Mouse (Mus musculus) megakaryocyte, embryonic 14.5 days (primary cell): ENCODE data around the gene Ank3. TPM values are rescaled to one million over a fixed set of nuclear protein-coding genes. Genes with fewer than 3 reads are reported as not detected.

Experiments used
- H3K27me3 ChIP-seq: replicated peaks from 2 replicates; pipeline ENCODE3; 2012; ENCODE audit warnings: inconsistent platforms
- H3K36me3 ChIP-seq: replicated peaks from 2 replicates; pipeline ENCODE3; 2012; ENCODE audit warnings: low read length, inconsistent platforms, mixed read lengths
- H3K4me1 ChIP-seq: 2 replicates; pipeline ENCODE4 v1.6.1; 2012; ENCODE audit warnings: inconsistent platforms
- H3K4me3 ChIP-seq: replicated peaks from 2 replicates; pipeline ENCODE3; 2012; ENCODE audit warnings: moderate library complexity, mild to moderate bottlenecking, inconsistent platforms
- H3K9me3 ChIP-seq: 2 replicates; pipeline ENCODE4 v1.6.1; 2012; ENCODE audit warnings: inconsistent platforms
- FLI1 ChIP-seq: IDR thresholded peaks from 2 replicates; pipeline ENCODE4 v1.6.1; 2012; ENCODE audit warnings: low read length, inconsistent platforms, mixed read lengths
- GATA1 ChIP-seq: IDR thresholded peaks from 3 replicates; pipeline ENCODE4 v1.6.1; 2012; ENCODE audit warnings: mixed read lengths, low read length, inconsistent platforms, borderline replicate concordance
- polyA plus RNA-seq: library from polyadenylated mRNA; stranded (reverse); fragments of >175 nt; gene quantifications from 2 replicates; pipeline ENCODE4 v1.2.3, GENCODE M21; 2012; ENCODE audit warnings: low replicate concordance; ENCODE audit not compliant: insufficient read depth

Gene Ank3
- polyA plus RNA-seq, 1 experiment = 4.4 TPM

- TF ChIP-seq GATA1 (no peak), FLI1 (no peak)
- no peaks in the 10 kb centered on the region for H3K27me3 ChIP-seq
- no peaks in the 10 kb centered on the region for H3K36me3 ChIP-seq
- peak overlapping the region; percentile 15 for H3K4me3 ChIP-seq
- peaks cover 11% of the 10 kb centered on the region for H3K9me3 ChIP-seq
- no peaks in the 10 kb centered on the region for H3K4me1 ChIP-seq
These were observed 476.2 kb downstream of the Ank3 start for GRCm38 (mm10) chr10:69874806-69875205.

- peaks cover 3% of the 10 kb centered on the region for H3K36me3 ChIP-seq
- H3K27me3 ChIP-seq = no peaks in the 10 kb centered on the region
- H3K9me3 ChIP-seq = peaks cover 51% of the 10 kb centered on the region
- TF ChIP-seq GATA1 (no peak), FLI1 (no peak)
- peak overlapping the region; percentile 33 for H3K4me3 ChIP-seq
- H3K4me1 ChIP-seq = no peaks in the 10 kb centered on the region
These were observed 485.5 kb downstream of the Ank3 start for GRCm38 (mm10) chr10:69883935-69884680.

- no peaks in the 10 kb centered on the region for H3K4me1 ChIP-seq
- H3K9me3 ChIP-seq = peaks cover 30% of the 10 kb centered on the region
- TF ChIP-seq FLI1 = no peak
- TF ChIP-seq GATA1 = no peak
- no peaks in the 10 kb centered on the region for H3K27me3 ChIP-seq
- H3K4me3 ChIP-seq = no peak overlapping the region
- H3K36me3 ChIP-seq = no peaks in the 10 kb centered on the region
These were observed 489.8 kb downstream of the Ank3 start for GRCm38 (mm10) chr10:69888399-69888798.

- H3K9me3 ChIP-seq = peaks cover 17% of the 10 kb centered on the region
- H3K36me3 ChIP-seq = no peaks in the 10 kb centered on the region
- H3K4me1 ChIP-seq = no peaks in the 10 kb centered on the region
- TF ChIP-seq GATA1 = no peak
- TF ChIP-seq FLI1 = no peak
- no peaks in the 10 kb centered on the region for H3K27me3 ChIP-seq
- H3K4me3 ChIP-seq = no peak overlapping the region
These were observed 491.2 kb downstream of the Ank3 start for GRCm38 (mm10) chr10:69889779-69890178.

GRCm38 (mm10) chr10:69890389-69890985 is 491.9 kb downstream of the Ank3 start:
- no peaks in the 10 kb centered on the region for H3K36me3 ChIP-seq
- H3K4me1 ChIP-seq = no peaks in the 10 kb centered on the region
- H3K4me3 ChIP-seq = no peak overlapping the region
- no peaks in the 10 kb centered on the region for H3K27me3 ChIP-seq
- H3K9me3 ChIP-seq = peaks cover 10% of the 10 kb centered on the region; the same call in 1 of the 2 replicates
- no peak for TF ChIP-seq FLI1
- no peak for TF ChIP-seq GATA1

- H3K4me3 ChIP-seq = peak overlapping the region; percentile 40
These were observed 493.6 kb downstream of the Ank3 start for GRCm38 (mm10) chr10:69892162-69892561.

GRCm38 (mm10) chr10:69895606-69896005 is 497.0 kb downstream of the Ank3 start:
- TF ChIP-seq FLI1 (no peak), GATA1 (no peak)
- Histone ChIP-seq H3K9me3 (peaks cover 7% of the 10 kb centered on the region; the same call in 1 of the 2 replicates), H3K27me3 (no peaks in the 10 kb centered on the region)

More at GRCm38 (mm10) chr10:69892162-69892561, 493.6 kb downstream of the Ank3 start:
- no peaks in the 10 kb centered on the region for H3K4me1 ChIP-seq
- H3K36me3 ChIP-seq = no peaks in the 10 kb centered on the region
- TF ChIP-seq GATA1 (no peak), FLI1 (no peak)
- peaks cover 7% of the 10 kb centered on the region; the same call in 1 of the 2 replicates for H3K9me3 ChIP-seq
- no peaks in the 10 kb centered on the region for H3K27me3 ChIP-seq

GRCm38 (mm10) chr10:69897927-69898326 is 499.4 kb downstream of the Ank3 start:
- Histone ChIP-seq H3K4me1 (no peaks in the 10 kb centered on the region), H3K36me3 (no peaks in the 10 kb centered on the region)

More at GRCm38 (mm10) chr10:69895606-69896005, 497.0 kb downstream of the Ank3 start:
- no peaks in the 10 kb centered on the region for H3K36me3 ChIP-seq
- H3K4me1 ChIP-seq = no peaks in the 10 kb centered on the region
- H3K4me3 ChIP-seq = no peak overlapping the region

GRCm38 (mm10) chr10:69898821-69899220 is 500.2 kb downstream of the Ank3 start:
- Histone ChIP-seq H3K4me1 (no peaks in the 10 kb centered on the region), H3K27me3 (no peaks in the 10 kb centered on the region), H3K36me3 (no peaks in the 10 kb centered on the region), H3K9me3 (no peaks in the 10 kb centered on the region), H3K4me3 (no peak overlapping the region)
- TF ChIP-seq GATA1 = no peak
- no peak for TF ChIP-seq FLI1

More at GRCm38 (mm10) chr10:69897927-69898326, 499.4 kb downstream of the Ank3 start:
- H3K27me3 ChIP-seq = no peaks in the 10 kb centered on the region
- TF ChIP-seq FLI1 (no peak), GATA1 (no peak)
- H3K9me3 ChIP-seq = peaks cover 4% of the 10 kb centered on the region; the same call in 1 of the 2 replicates
- no peak overlapping the region for H3K4me3 ChIP-seq

GRCm38 (mm10) chr10:69899788-69900187 is 501.2 kb downstream of the Ank3 start:
- Histone ChIP-seq H3K36me3 (no peaks in the 10 kb centered on the region), H3K4me3 (no peak overlapping the region), H3K9me3 (no peaks in the 10 kb centered on the region)

More at GRCm38 (mm10) chr10:69899788-69900187, 501.2 kb downstream of the Ank3 start:
- TF ChIP-seq FLI1 (no peak), GATA1 (no peak)
- Histone ChIP-seq H3K27me3 (no peaks in the 10 kb centered on the region), H3K4me1 (no peaks in the 10 kb centered on the region)
